Mouse (Mus musculus) kidney, postnatal 10 days (tissue): ENCODE measurements around the gene Wnt8b.
"Not testable (repeated sequence)": the region's sequence is repeated elsewhere in the genome, so short reads cannot be mapped to it uniquely, and the experiment has no call there.

Source experiments
- DNase-seq: peaks from one replicate; pipeline ENCODE4 v3.0.0; 2021; ENCODE audit warnings: mixed read lengths

Wnt8b gene

DNA sequence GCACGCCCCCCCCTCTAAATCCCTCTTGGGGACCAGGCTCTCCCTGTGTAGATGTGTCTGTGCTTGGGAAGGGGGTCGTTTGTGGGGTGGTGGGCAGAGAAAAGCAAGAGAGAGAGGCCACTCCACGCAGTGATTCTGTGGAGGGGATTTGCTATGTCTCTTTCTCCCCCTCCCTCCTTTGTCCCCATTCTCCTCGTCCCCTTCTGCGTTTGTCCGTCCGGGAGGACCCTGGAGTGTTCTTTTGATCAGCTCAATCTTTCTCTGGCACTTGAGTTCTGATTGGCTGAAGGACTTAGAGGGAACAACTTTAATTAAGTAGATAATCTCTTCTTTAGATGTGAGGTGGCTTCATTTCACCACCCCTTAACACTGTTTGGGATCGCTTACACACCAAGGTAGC lies at the start of gene Wnt8b:
Wnt8b (plus strand) TSS at position 345 of the 400 bp plus-strand sequence.
- no peak for DNase-seq

DNA sequence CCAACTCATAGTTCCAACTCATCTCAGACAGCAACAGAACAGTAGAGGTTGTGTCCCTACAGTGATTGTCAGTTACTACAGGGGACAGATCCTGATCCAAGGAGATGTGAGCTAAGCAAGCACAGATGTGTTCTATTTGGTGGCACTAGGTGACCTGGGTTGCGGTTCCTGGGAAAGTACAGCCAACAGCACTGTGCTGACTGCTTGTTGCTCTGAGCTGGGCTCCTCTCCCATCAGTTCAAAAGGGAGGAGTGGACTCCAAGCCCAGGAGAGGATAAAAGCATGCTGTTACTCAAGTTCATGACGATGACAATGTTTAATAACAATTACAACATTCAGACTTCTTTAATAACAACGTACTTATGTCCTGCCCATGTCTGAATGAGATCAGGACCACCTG lies 47.5 kb upstream of the Wnt8b start:
- DNase-seq = no peak

DNA sequence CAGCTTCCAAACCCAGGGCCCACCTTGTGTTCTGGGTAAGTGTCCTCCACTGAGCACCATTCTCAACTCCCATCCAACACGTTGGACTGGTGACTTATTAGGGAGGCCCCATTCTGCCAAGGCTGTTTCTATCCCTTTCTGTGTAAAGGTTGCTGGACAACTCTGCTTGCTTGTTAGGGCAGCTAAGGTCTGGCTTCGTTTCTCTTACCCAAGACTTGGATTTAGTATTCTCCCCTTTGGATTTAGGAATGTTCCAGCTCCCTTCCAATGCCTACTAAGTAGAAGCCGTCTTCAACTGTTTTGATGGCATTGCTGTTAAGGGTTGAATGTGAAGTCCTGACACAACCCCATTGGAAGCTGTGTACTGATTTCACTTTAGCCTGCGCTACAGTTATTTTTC lies 45.3 kb upstream of the Wnt8b start:
- DNase-seq = no peak

DNA sequence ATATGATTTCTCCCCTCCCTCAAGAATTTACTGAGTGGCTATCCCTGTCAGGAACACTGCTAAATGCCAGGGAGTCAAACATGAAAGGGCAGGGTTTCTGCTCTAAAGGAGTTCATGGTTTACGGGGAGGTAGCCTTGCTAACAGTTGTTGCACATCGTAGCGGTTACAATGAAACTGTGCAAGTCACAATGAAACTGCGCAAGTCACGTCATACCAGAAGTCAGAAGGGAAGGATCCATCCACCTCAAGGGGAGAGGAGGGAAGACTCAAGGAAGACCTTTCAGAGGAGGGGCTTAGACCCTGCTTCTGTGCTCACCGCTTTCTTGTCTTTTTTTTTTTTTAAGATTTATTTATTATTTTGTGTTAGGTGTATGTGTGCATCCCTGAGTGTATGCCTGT lies 38.4 kb upstream of the Wnt8b start:
- no peak for DNase-seq

DNA sequence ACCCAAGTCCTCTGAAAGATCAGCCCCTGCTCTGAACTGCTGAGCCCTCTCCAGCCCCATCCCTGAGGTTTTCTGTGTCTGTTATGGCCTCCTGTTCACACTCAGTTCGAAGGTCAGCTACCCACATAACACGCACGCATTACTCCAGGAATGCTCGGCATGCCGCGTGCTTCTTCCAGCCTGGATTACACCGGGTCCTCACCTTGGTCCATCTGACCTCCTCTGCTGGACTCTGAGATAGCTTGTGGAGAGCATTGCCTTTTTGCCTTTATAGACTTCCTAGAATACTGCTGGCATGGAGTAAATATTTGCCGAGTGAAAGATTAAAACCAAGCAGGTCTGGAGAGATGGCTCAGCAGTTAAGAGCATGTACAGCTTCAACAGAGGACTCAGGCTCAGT lies 37.9 kb upstream of the Wnt8b start:
- DNase-seq = no peak

DNA sequence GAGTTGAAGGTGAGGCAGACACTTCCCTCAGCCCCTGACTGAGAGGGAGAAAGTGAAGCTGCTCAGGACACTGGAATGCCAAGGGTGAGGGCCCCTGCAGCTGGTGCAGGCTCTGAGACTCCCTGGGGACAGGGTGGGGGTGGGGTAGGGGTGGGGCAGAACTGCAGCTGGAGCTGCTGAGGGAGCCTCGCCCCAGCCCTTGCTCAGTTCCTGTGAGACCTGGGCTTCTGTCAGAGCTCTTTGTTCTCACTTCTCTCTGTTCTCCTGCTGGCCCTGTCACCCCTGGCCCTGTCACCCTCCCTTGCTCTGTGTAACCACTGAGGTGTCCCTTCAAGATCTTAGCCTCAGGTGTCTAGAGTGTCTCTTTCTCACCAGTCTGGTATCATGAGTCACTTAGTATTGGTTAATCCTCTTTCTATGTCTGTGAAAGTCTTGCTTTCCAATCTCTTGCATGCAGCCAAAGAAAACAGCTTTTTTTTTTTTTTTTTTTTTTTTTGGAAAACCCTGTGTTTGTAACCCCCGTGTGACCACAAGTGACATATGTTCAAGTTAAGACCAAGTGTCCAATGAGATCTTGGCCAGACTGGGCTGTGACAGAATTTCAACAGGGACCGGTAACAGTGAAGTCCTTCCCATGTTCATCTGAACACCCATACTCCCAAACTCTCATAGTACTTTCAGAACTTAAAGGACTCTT lies 35.8 kb upstream of the Wnt8b start:
- DNase-seq = no peak

DNA sequence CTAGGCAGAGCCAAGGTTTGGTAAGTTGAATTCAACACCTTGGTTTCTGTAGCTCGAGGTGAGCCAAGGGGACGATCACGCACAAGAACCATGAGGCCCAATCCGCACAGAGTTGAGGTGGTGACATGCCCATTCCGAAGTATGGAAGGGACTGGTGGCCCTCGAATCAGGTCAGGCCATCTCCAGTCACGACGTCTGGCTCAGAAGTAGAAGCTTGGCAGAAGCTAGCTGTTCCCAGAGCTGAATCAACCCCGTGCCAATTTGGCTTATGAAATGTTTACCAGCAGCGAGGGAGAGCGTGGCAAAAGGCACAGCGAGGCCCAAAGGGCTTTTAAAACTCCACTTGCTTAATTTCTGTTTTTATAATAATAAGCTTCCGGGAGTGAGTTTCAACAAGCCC lies 34.6 kb upstream of the Wnt8b start:
- no peak for DNase-seq

DNA sequence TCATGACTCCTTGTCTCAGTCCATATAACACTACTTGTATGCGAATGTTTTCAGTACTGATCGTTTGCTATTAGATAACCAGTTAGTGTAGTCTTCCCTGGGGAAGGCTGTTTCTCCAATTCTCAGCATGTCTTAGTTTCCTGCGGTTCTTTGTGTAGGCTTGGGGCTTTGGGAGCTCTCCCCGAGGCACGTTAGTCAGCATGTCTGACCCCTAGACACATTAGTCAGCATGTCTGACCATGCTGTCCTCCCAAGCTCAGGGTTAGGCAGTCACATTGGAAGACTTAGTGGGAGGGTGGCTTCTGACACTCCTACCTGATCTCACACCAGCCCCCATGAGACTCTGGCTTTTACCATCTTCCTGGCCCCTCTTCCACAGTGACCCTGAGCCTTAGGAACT lies 32.8 kb upstream of the Wnt8b start:
- no peak for DNase-seq

DNA sequence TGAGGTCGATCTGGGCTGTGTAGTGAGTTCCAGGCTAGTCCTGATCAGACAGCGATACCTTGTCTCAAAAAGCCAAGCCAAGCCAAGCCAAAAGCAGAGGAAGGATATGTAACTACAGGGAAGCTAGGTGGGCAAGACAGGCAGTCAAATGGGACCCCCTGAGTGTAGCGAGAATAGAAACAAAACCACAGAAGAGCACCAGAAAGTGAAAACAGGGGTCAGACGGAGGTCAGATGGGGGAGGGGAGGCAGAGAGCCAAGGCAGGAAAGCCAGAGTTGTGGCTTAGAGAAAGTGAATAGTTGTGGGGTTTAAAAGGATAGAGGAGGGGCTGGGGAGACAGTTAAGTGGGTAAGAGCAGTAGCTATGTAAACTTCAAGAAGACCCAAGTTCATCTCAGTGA lies 31.8 kb upstream of the Wnt8b start:
- DNase-seq = no peak

DNA sequence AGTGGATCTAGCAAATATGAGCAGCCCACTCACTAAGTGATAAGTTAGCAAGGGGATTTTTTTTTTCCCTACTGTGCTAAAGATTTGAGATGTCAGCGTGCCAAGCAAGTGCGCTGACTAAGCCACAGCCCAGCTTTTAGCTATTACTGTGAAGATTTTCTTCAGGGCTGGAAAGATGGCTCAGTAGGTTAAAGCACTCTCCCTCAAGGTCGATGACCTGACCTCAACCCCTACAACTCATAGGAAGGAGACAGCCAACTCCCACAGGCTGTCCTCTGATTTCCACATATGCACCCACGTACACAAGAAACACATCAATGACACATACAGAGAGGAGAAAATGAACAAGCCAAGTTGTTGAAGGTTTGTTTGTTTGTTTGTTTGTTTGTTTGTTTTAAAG lies 31.1 kb upstream of the Wnt8b start:
- no peak for DNase-seq

DNA sequence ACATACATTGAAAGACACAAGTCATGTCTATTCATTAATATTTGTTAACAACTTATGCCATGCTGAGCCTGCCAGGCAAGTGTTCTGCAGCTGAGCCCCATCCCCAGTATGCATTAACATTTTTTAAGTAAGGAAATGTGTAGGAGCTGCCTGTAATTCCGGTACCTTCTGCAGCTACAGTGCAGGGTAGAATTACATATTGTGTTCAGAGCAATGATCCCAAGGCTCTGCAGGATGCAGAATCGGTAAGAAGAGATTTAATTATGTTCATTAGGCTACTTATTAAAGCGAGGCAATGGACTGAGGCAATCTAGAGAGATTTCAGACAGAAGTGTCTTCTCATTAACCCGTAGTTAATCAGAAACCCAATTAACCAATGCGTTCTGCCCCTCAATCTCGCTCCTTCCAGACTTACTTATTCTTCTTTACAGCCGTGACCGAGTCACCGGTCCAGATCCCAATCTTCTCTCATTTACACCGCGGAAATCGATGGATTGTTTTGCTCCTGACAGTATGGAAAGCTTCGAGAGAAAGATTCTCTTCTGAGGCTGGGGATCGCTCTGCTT lies 27.2 kb upstream of the Wnt8b start:
- not testable (repeated sequence) for DNase-seq

DNA sequence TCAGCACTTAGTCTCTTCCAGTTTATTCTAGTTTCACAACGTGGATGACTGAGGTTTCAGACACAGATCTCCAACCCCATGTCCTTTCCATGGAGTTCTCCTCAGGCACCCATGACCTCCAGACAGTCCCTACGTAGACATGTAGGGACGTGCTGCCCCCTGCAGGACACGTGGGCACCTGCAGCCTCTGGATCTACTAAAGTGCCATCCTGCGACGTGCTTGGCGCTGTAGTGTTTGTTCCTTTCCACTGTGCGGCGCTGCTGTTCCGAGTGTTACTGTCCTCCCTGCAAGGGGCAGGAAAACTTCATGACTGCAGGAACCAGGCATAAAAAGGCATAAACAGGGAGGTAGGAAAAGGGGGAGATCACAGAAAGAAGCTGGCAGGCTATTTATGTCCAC lies 19.1 kb upstream of the Wnt8b start:
- DNase-seq = peak; percentile 92

DNA sequence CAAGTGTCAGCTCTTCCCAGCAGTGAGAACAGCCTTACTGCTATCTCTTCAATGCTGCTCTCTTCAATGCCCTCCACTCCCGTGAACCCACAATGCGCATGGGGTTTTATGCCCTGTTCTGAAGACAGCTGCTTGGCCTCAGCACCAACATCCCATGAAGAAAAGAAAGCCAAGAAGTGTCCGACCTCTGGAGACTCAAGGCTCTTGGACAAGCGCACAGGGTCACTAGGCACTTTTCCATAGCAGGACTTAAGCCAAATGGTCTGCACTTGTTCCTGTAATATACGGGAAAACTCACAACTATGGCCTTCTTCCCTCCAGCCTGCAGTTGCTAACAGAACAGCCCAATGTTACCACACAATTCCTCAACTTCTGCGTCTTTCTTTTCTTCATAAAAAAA lies 18.0 kb upstream of the Wnt8b start:
- DNase-seq = peak; percentile 31

DNA sequence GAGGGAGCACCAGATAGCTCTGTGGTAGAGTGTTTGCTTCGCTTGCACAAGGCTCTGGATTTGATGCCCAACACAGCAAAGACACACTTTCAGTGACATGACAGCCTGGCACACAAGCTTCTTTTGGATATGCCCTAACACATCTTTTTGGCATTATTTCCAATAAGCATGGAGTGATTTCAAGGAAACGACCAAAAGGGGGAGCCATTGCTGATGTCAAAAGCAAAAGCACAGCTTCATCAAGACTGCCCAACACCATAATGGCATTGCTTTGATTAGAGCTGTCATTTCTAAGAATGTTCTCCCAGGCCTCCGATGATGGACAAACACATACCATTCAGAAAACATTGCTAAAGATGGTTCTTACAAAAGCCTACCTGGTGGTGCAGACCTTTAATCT lies 16.7 kb upstream of the Wnt8b start:
- DNase-seq = no peak

DNA sequence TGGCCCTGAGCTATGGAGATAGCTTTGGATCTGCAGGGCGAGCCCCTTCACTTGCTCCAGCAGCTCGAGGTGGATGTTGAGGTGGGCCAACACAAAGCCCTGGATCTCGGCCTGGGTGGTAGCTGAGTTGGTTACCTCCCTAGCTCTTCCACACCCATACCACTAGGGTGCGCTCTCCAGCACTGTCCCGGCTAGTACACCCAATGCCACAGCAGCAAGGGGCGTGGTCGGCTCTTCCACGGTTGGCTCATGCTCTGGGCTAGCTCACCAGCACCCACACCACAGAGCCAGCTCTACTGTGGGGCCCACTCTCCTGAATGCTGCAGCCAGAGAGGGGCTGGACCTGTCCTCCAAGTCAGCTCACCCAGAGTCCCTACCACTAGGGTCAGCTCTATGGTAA lies 6.0 kb upstream of the Wnt8b start:
- peak; percentile 61 for DNase-seq

DNA sequence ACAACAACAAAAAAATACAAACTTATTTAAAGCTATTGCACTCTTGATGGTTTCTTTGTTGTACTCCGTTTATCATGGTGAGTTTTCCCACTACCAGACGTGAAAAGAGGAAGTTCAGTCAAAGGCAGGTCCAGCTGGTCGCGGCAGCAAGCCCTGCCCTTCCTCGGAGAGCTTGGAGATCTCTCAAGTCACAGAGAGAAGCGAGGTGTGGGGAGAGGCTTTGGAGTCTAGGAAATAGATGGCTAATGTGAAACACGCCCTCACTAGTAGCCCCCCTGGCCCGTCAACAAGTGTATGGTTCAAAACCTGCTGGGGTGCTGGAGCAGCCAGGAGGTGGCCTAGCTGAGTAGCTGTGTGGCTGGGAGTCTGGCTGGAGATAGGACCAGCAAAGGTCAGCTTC lies 3.2 kb downstream of the Wnt8b start:
- DNase-seq = no peak

DNA sequence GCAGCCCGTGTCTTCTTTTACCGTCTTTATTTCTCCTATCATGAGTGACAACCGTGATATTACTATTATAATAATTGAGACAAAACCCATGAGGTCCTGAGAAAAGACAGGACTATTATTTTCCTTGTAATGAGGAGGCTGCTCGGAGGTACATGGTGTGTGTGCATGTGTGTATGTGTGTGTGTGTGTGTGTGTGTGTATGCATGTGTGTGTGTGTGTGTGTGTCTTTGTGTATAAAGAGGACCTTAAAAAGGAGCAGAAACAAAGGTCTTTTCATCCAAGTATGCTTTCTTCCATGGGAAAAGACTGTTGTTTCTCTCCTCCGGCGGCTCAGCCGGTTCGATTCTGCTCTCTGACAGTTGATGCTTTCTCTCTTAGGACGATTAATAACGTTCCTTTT lies 3.7 kb downstream of the Wnt8b start:
- no peak for DNase-seq

DNA sequence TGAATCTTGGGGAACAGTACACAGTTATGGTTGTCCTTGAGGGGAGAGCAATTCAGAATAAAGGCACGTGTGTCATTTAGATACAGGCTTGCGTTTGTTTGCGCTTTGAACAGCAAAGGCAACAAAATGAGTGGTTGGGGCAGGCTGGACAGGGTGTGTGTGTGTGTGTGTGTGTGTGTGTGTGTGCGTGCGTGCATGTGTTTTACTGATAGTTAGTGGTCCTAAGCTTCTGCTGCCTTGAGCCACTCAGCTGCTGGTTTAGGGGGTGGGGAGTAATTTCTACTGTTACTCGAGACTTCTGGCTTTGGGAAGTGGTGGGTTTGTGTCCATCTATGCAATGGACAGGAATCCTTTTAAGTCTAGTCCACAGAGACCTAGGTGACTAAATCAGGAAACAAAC lies 5.7 kb downstream of the Wnt8b start:
- DNase-seq = no peak

DNA sequence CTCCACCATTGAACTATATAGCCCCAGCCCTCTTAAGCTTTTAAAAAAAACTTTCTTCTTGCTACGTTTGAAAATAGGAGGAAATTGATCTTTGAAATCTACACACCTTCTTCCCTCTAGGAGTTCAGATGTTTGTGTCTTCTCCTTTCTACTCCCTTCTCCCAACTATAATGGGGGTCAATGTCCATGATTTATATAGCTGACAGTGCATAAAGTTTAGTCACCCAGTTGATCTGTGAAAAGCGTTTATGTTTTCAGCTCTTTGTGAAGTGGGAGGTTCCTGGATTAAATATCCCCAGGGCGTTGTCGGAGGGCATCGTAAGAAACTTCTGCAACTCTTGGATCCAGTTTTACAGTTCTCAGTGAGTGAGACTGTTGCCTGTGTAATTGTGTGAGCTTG lies 7.0 kb downstream of the Wnt8b start:
- no peak for DNase-seq

DNA sequence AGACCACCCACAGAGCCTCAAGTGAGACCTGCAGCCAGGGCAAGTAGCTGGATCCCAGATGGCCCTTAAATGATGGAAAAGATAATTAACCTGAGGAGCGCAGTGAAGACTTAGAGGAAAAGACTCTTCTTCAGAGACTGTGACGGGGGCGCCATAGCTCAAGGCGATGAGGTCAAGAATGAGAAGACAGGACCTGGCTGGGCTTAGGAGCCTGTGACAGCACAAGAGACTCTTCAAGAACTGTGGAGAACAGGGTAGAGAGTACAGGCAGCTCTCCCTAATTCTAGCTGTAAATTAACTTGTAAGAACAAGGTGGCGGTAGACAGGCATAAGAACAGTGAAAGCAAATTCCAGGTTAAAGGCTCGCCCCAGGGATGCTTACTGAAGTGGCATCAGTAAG lies 8.7 kb downstream of the Wnt8b start:
- DNase-seq = no peak

DNA sequence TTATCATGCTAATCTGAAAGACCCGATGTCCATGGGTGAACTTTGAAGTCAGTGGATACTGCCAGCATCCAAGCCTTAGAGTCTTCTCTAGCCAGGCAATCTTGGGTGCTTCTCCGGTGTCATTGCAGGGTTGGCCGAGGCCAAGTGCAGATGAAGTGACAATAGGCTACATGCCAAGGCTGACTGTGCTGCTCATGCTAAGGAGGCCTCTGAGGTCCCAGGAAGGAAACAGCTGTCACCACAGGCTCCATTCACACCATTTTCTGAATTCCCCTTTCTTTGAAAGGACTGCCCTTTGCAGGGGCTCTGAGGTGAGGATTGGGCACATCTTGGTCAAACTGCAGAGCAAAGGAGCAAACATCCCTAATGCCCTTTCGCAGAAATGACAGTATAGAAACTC lies 9.5 kb downstream of the Wnt8b start:
- no peak for DNase-seq

DNA sequence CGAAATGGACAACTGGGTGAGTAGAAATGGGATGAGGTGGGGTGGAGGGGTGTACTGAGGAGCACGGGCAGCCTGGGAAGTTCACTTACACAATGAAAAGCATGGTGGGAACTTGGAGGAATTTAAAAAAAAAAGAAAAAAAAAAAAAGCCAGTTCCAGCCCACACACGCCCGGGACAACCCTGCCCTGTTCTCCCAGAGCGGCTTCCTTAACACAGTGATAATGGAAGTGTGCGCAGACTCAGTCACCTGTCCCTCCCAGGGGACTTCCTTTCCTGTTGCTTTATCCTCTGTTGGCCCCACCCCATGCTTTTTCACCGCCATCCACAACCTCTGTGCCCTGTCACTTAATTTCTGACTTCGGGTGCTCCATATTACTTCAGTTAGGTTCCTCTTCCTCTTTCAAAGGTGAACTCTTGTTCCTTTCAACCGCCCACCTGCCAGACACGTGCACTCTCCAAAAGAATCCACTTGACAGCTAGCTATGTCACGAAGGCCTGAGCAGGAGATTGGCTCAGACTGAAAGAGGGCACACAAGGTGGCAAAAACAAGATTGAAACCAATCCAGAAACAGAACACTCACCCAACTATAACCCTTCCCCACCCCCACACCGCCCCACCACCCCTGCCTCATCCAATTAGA lies 17.4 kb downstream of the Wnt8b start:
- no peak for DNase-seq

DNA sequence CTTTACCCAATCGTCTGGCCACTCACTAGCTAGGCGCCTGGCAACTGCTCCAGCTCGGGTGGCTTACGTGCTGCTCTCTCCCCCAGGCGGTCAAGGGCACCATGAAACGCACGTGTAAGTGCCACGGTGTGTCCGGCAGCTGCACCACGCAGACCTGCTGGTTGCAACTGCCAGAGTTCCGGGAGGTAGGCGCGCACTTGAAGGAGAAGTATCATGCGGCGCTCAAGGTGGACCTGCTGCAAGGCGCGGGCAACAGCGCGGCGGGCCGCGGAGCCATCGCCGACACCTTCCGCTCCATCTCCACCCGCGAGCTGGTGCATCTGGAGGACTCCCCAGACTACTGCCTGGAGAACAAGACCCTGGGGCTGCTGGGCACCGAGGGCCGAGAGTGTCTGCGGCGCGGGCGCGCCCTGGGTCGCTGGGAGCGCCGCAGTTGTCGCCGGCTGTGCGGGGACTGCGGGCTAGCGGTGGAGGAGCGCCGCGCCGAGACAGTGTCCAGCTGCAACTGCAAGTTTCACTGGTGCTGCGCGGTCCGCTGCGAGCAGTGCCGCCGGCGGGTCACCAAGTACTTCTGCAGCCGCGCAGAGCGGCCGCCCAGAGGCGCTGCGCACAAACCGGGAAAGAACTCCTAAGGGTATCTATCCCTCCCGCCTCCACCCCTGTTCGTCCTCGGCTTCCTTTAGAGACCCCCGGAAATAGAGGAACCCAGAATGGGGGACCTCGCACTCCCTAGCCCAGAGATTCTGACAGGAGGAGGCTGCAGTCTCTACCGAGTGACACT lies 18.4 kb downstream of the Wnt8b start:
- DNase-seq = peak; percentile 73

DNA sequence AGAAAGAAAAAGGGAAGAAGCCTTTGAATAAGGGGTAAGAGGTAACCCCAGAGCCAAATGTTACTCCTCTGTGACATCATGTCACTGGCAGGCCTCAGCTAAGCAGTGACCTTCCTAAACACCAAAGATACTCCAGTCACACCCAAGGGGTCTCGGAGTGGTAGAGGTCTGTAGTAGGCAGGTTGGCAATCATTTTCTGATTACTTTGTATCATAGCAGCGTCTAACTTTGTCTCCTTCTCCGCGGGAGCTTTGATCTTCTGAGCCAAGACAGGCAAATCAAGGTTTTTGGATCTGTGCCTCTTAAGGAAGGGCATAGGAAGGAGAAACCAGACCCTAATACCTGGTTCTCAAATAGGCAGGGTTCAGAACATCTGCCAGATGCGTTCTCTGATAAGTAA lies 19.3 kb downstream of the Wnt8b start:
- no peak for DNase-seq
